Mouse (Mus musculus) MEL (cell line): ENCODE data around the gene Gm19935. TPM values are rescaled to one million over a fixed set of nuclear protein-coding genes. Genes with fewer than 3 reads are reported as not detected.

Experiments used
- DNase-seq: peaks from one replicate; pipeline ENCODE4 v3.0.0; 2011; ENCODE audit warnings: low read depth, low spot score
- H3K27ac ChIP-seq: 2 replicates; pipeline ENCODE4 v1.5.1; 2012; ENCODE audit warnings: low read depth, mild to moderate bottlenecking, control low read depth, low read length, moderate library complexity; ENCODE audit not compliant: control insufficient read depth
- H3K27me3 ChIP-seq, 2 experiments: fragments of 150-350 bp in 1 of 2; sonication (generic) in 1 of 2; 2 replicates each; pipeline ENCODE4 v1.6.1; 2012; ENCODE audit warnings: low read length in 2 of 2, mild to moderate bottlenecking in 2 of 2, improper control_type of control experiment in 1 of 2, moderate library complexity in 1 of 2; ENCODE audit not compliant: insufficient read depth in 2 of 2, control insufficient read depth in 1 of 2
- H3K36me3 ChIP-seq, 2 experiments: 2 replicates each; pipeline ENCODE4 v1.6.1; 2012 to 2014; ENCODE audit warnings: low read length in 2 of 2, improper control_type of control experiment in 1 of 2, inconsistent platforms in 1 of 2, mild to moderate bottlenecking in 1 of 2; ENCODE audit not compliant: insufficient read depth in 2 of 2, control insufficient read depth in 1 of 2
- H3K4me1 ChIP-seq, 2 experiments: fragments of 150-350 bp in 1 of 2; sonication (generic) in 1 of 2; 2 replicates each; pipeline ENCODE4 v1.6.1; 2012; ENCODE audit warnings: low read length in 2 of 2, improper control_type of control experiment in 1 of 2, mild to moderate bottlenecking in 1 of 2; ENCODE audit not compliant: insufficient read depth in 2 of 2, control insufficient read depth in 1 of 2
- H3K4me3 ChIP-seq, 2 experiments: fragments of 150-350 bp in 1 of 2; sonication (generic) in 1 of 2; 2 replicates each; pipeline ENCODE4 v1.5.1; 2012; ENCODE audit warnings: low read depth in 2 of 2, low read length in 2 of 2, mild to moderate bottlenecking in 2 of 2, moderate library complexity in 2 of 2, control low read depth in 1 of 2, improper control_type of control experiment in 1 of 2; ENCODE audit not compliant: control insufficient read depth in 1 of 2, insufficient read depth in 1 of 2
- H3K79me2 ChIP-seq: 2 replicates; pipeline ENCODE4 v1.6.1; 2012; ENCODE audit warnings: mild to moderate bottlenecking, low read length, moderate library complexity; ENCODE audit not compliant: control insufficient read depth, poor library complexity, insufficient read depth
- H3K9ac ChIP-seq: 2 replicates; pipeline ENCODE4 v1.6.1; 2012; ENCODE audit warnings: low read depth, mild to moderate bottlenecking, control low read depth, low read length, moderate library complexity; ENCODE audit not compliant: control insufficient read depth, poor library complexity, severe bottlenecking
- H3K9me3 ChIP-seq: fragments of 150-350 bp; sonication (generic); replicated peaks from 2 replicates; pipeline ENCODE4 v1.6.1; 2012; ENCODE audit warnings: mild to moderate bottlenecking, low read length, improper control_type of control experiment, moderate library complexity; ENCODE audit not compliant: insufficient read depth
- BHLHE40 ChIP-seq: IDR thresholded peaks from 2 replicates; pipeline ENCODE4 v1.6.1; 2012; ENCODE audit warnings: low read depth, mild to moderate bottlenecking, inconsistent platforms, low read length, improper control_type of control experiment, borderline replicate concordance
- CHD1 ChIP-seq: IDR thresholded peaks from 2 replicates; pipeline ENCODE4 v1.6.1; 2012; ENCODE audit warnings: low read depth, mild to moderate bottlenecking, inconsistent platforms, low read length, improper control_type of control experiment
- CHD2 ChIP-seq: IDR thresholded peaks from 2 replicates; pipeline ENCODE4 v1.6.1; 2011; ENCODE audit warnings: low read length, improper control_type of control experiment
- CTCF ChIP-seq, 3 experiments: IDR thresholded peaks in 2 of 3; conservative IDR thresholded peaks in 1 of 3; 2 replicates each; pipeline ENCODE4 v1.5.1; 2011 to 2012; ENCODE audit warnings: low read length in 3 of 3, low read depth in 2 of 3, mild to moderate bottlenecking in 2 of 3, improper control_type of control experiment in 1 of 3, inconsistent platforms in 1 of 3, mixed read lengths in 1 of 3, moderate library complexity in 1 of 3; ENCODE audit not compliant: control insufficient read depth in 1 of 3, insufficient read depth in 1 of 3, poor library complexity in 1 of 3, severe bottlenecking in 1 of 3
- ELF1 ChIP-seq: IDR thresholded peaks from 2 replicates; pipeline ENCODE4 v1.6.1; 2014; ENCODE audit warnings: low read depth, mild to moderate bottlenecking, inconsistent platforms, low read length, improper control_type of control experiment, moderate library complexity
- EP300 ChIP-seq, 2 experiments: IDR thresholded peaks; 2 replicates each; pipeline ENCODE4 v1.6.1; 2011; ENCODE audit warnings: improper control_type of control experiment in 2 of 2, low read length in 2 of 2, low read depth in 1 of 2, mild to moderate bottlenecking in 1 of 2
- ETS1 ChIP-seq: IDR thresholded peaks from 2 replicates; pipeline ENCODE4 v1.6.1; 2012; ENCODE audit warnings: low read depth, mild to moderate bottlenecking, inconsistent platforms, low read length, improper control_type of control experiment, moderate library complexity
- KAT2A ChIP-seq: conservative IDR thresholded peaks from 2 replicates; pipeline ENCODE4 v1.6.1; 2012; ENCODE audit warnings: low read depth, low read length, improper control_type of control experiment, inconsistent platforms
- MAFK ChIP-seq: IDR thresholded peaks from 2 replicates; pipeline ENCODE4 v1.6.1; 2011; ENCODE audit warnings: low read depth, mild to moderate bottlenecking, low read length, improper control_type of control experiment, borderline replicate concordance
- MAX ChIP-seq: IDR thresholded peaks from 2 replicates; pipeline ENCODE4 v1.6.1; 2011; ENCODE audit warnings: low read length, improper control_type of control experiment
- NRF1 ChIP-seq: IDR thresholded peaks from 2 replicates; pipeline ENCODE4 v1.6.1; 2014; ENCODE audit warnings: low read depth, mild to moderate bottlenecking, inconsistent platforms, low read length, improper control_type of control experiment, moderate library complexity; ENCODE audit not compliant: poor library complexity, insufficient read depth, severe bottlenecking
- POLR2A ChIP-seq, 2 experiments: IDR thresholded peaks; 2 replicates each; pipeline ENCODE4 v1.6.1; 2011 to 2012; ENCODE audit warnings: low read length in 2 of 2, mild to moderate bottlenecking in 2 of 2, control low read depth in 1 of 2, improper control_type of control experiment in 1 of 2, low read depth in 1 of 2, moderate library complexity in 1 of 2; ENCODE audit not compliant: control insufficient read depth in 1 of 2, insufficient read depth in 1 of 2, poor library complexity in 1 of 2
- RCOR1 ChIP-seq: IDR thresholded peaks from 2 replicates; pipeline ENCODE4 v1.6.1; 2012; ENCODE audit warnings: low read depth, mild to moderate bottlenecking, inconsistent platforms, low read length, improper control_type of control experiment
- SIN3A ChIP-seq: IDR thresholded peaks from 2 replicates; pipeline ENCODE4 v1.6.1; 2012; ENCODE audit warnings: low read length, improper control_type of control experiment, inconsistent platforms
- TAL1 ChIP-seq: IDR thresholded peaks from 2 replicates; pipeline ENCODE4 v1.6.1; 2012; ENCODE audit warnings: mild to moderate bottlenecking, inconsistent platforms, low read length, moderate library complexity, mixed read lengths
- TBP ChIP-seq: IDR thresholded peaks from 2 replicates; pipeline ENCODE4 v1.8.0; 2011; ENCODE audit warnings: low read depth, low read length, improper control_type of control experiment
- UBTF ChIP-seq: IDR thresholded peaks from 2 replicates; pipeline ENCODE4 v1.6.1; 2012; ENCODE audit warnings: low read depth, mild to moderate bottlenecking, inconsistent platforms, low read length, improper control_type of control experiment, moderate library complexity, borderline replicate concordance; ENCODE audit not compliant: insufficient read depth
- USF1 ChIP-seq: IDR thresholded peaks from 2 replicates; pipeline ENCODE4 v1.6.1; 2014; ENCODE audit warnings: low read depth, mild to moderate bottlenecking, inconsistent platforms, low read length, improper control_type of control experiment, moderate library complexity
- ZC3H11A ChIP-seq: IDR thresholded peaks from 2 replicates; pipeline ENCODE4 v1.6.1; 2012; ENCODE audit warnings: low read depth, mild to moderate bottlenecking, inconsistent platforms, low read length, improper control_type of control experiment
- ZMIZ1 ChIP-seq: IDR thresholded peaks from 2 replicates; pipeline ENCODE4 v1.6.1; 2012; ENCODE audit warnings: low read depth, mild to moderate bottlenecking, inconsistent platforms, low read length, improper control_type of control experiment, moderate library complexity
- polyA plus RNA-seq, 2 experiments: library from polyadenylated mRNA; stranded (reverse) in 1 of 2; unstranded in 1 of 2; fragments of >175 nt in 1 of 2; fragments of >200 nt in 1 of 2; gene quantifications; 2 replicates each; pipeline versions ENCODE4 v1.2.1 to v1.2.4; 2012; ENCODE audit warnings: low replicate concordance in 2 of 2, low read depth in 1 of 2; ENCODE audit not compliant: insufficient read length in 2 of 2, insufficient read depth in 1 of 2, missing spikeins in 1 of 2
- total RNA-seq: library from RNA; depleted of rRNA; stranded (reverse); fragments of 300-350 nt; gene quantifications from 2 replicates; pipeline ENCODE4 v1.2.3, GENCODE M21; 2012

Gm19935 gene
- total and polyA plus RNA-seq, 3 experiments = not detected

GRCm38 (mm10) chr8:90834321-90834672 lies 17.1 kb upstream of the Gm19935 start:
- no peak for DNase-seq
- H3K79me2 ChIP-seq = no peaks in the 10 kb centered on the region; the same call in 1 of the 2 replicates
- H3K9me3 ChIP-seq = no peaks in the 10 kb centered on the region
- TF ChIP-seq CHD1 (no peak), ZMIZ1 (no peak), SIN3A (no peak), CHD2 (no peak), TBP (no peak), EP300 (IDR thresholded peaks at IDR 0.05; ENCODE audit: low read depth in 1 of 2, low read length in 2 of 2) (no peak), MAX (no peak), MAFK (no peak), ZC3H11A (no peak), ETS1 (no peak)
- H3K36me3 ChIP-seq = peaks cover 0 to 5% of the 10 kb centered on the region in 2 experiments; a peak in 2 of 4 replicates
- no peak overlapping the region for H3K27ac ChIP-seq
- H3K4me1 ChIP-seq = peaks cover 0 to 2% of the 10 kb centered on the region in 2 experiments; a peak in 1 of 4 replicates
- H3K27me3 ChIP-seq = no peaks in the 10 kb centered on the region
- no peak overlapping the region for H3K9ac ChIP-seq
- no peak overlapping the region for H3K4me3 ChIP-seq

GRCm38 (mm10) chr8:90833628-90834320 lies 16.6 kb upstream of the Gm19935 start:
- Histone ChIP-seq H3K79me2 (no peaks in the 10 kb centered on the region; the same call in 1 of the 2 replicates), H3K27ac (no peak overlapping the region), H3K9ac (no peak overlapping the region), H3K4me1 (peaks cover 0 to 4% of the 10 kb centered on the region in 2 experiments; a peak in 1 of 4 replicates), H3K4me3 (no peak overlapping the region), H3K27me3 (no peaks in the 10 kb centered on the region), H3K9me3 (no peaks in the 10 kb centered on the region), H3K36me3 (peaks cover 0 to 5% of the 10 kb centered on the region in 2 experiments; a peak in 2 of 4 replicates)
- no peak for TF ChIP-seq MAX
- TF ChIP-seq BHLHE40 = no peak
- DNase-seq = no peak

GRCm38 (mm10) chr8:90832576-90833289 lies 15.5 kb upstream of the Gm19935 start:
- no peak overlapping the region for H3K27ac ChIP-seq
- no peak overlapping the region for H3K4me3 ChIP-seq
- DNase-seq = peak; percentile 28
- peaks cover 0 to 5% of the 10 kb centered on the region in 2 experiments; a peak in 2 of 4 replicates for H3K36me3 ChIP-seq
- no peaks in the 10 kb centered on the region for H3K9me3 ChIP-seq
- no peak overlapping the region for H3K9ac ChIP-seq
- TF ChIP-seq ELF1 = no peak
- TF ChIP-seq NRF1 = no peak
- TF ChIP-seq UBTF = no peak
- TF ChIP-seq RCOR1 = no peak
- TF ChIP-seq TAL1 = no peak
- TF ChIP-seq EP300 (IDR thresholded peaks at IDR 0.05; ENCODE audit: low read depth in 1 of 2, low read length in 2 of 2) = no peak
- no peak for TF ChIP-seq ZC3H11A
- no peak for TF ChIP-seq CTCF (IDR thresholded peaks at IDR 0.05 in 2 of 3, conservative IDR thresholded peaks at IDR 0.05 in 1 of 3; ENCODE audit: control insufficient read depth in 1 of 3, insufficient read depth in 1 of 3, low read depth in 2 of 3, low read length in 3 of 3, poor library complexity in 1 of 3, severe bottlenecking in 1 of 3)
- no peak for TF ChIP-seq USF1
- no peak for TF ChIP-seq KAT2A
- no peak for TF ChIP-seq BHLHE40
- no peak for TF ChIP-seq TBP
- no peak for TF ChIP-seq POLR2A (IDR thresholded peaks at IDR 0.05; ENCODE audit: control insufficient read depth in 1 of 2, insufficient read depth in 1 of 2, low read depth in 1 of 2, low read length in 2 of 2, poor library complexity in 1 of 2)
- TF ChIP-seq, all 39 proteins: peak for 0
- Histone ChIP-seq H3K79me2 (no peaks in the 10 kb centered on the region; the same call in 1 of the 2 replicates), H3K27me3 (no peaks in the 10 kb centered on the region), H3K4me1 (peaks cover 0 to 8% of the 10 kb centered on the region in 2 experiments; a peak in 1 of 4 replicates)
